Mouse (Mus musculus) embryonic facial prominence, embryonic 11.5 days (tissue): ENCODE data around the gene Dok4. TPM values are rescaled to one million over a fixed set of nuclear protein-coding genes. Genes with fewer than 3 reads are reported as not detected.

Source experiments
- ATAC-seq: fragments of 200-750 bp; cut with Nextera tagmentation; replicated peaks from 2 replicates; pipeline ENCODE4 v1.8.0; 2017; ENCODE audit warnings: low read depth; ENCODE audit not compliant: insufficient number of reproducible peaks, low FRiP score, low TSS enrichment
- DNase-seq: peaks from one replicate; pipeline ENCODE4 v3.0.0-alpha.2; 2015; ENCODE audit warnings: low spot score
- H3K27ac ChIP-seq: fragments of 300-500 bp; sonication (generic); replicated peaks from 2 replicates; pipeline ENCODE4 v1.5.1; 2014; ENCODE audit warnings: mild to moderate bottlenecking, low read depth, low read length, control low read depth
- H3K27me3 ChIP-seq: fragments of 300-500 bp; sonication (generic); 2 replicates; pipeline ENCODE4 v1.6.1; 2014; ENCODE audit warnings: mild to moderate bottlenecking, low read length, moderate library complexity, mixed read lengths; ENCODE audit not compliant: control insufficient read depth, insufficient read depth
- H3K36me3 ChIP-seq: fragments of 300-500 bp; sonication (generic); replicated peaks from 2 replicates; pipeline ENCODE4 v1.6.1; 2014; ENCODE audit warnings: low read depth, mild to moderate bottlenecking, low read length, moderate library complexity, mixed read lengths; ENCODE audit not compliant: control insufficient read depth, insufficient read depth
- H3K4me1 ChIP-seq: fragments of 300-500 bp; sonication (generic); 2 replicates; pipeline ENCODE4 v1.6.1; 2014; ENCODE audit warnings: low read length, mixed read lengths; ENCODE audit not compliant: control insufficient read depth, insufficient read depth
- H3K4me2 ChIP-seq: fragments of 300-500 bp; sonication (generic); 2 replicates; pipeline ENCODE4 v1.6.1; 2014; ENCODE audit warnings: low read depth, mild to moderate bottlenecking, control low read depth, low read length, moderate library complexity
- H3K4me3 ChIP-seq: fragments of 300-500 bp; sonication (generic); 2 replicates; pipeline ENCODE4 v1.5.1; 2014; ENCODE audit warnings: low read depth, low read length, control low read depth
- H3K9ac ChIP-seq: fragments of 300-500 bp; sonication (generic); replicated peaks from 2 replicates; pipeline ENCODE4 v1.6.1; 2014; ENCODE audit warnings: mild to moderate bottlenecking, control low read depth, low read length
- H3K9me3 ChIP-seq: fragments of 300-500 bp; sonication (generic); replicated peaks from 2 replicates; pipeline ENCODE4 v1.6.1; 2016; ENCODE audit warnings: mild to moderate bottlenecking, low read length, inconsistent platforms, mixed read lengths; ENCODE audit not compliant: control insufficient read depth
- WGBS: fragments of 180-500 bp; shearing (Covaris S2); extraction: QIAGEN DNeasy Blood & Tissue Kit; methylation state at CpG from one replicate; pipeline ENCODE4 v1.1.7; 2014; 5-methylcytosine and 5-hydroxymethylcytosine counted together
- polyA plus RNA-seq: library from polyadenylated mRNA; unstranded; fragments of >200 nt; fragmentation: Nextera tagmentation; extraction: Ambion mirVana; gene quantifications from 2 replicates; pipeline ENCODE4 v1.2.1, GENCODE M21; 2014

The Dok4 gene
- 11.6 and 11.9 TPM in 2 replicates for polyA plus RNA-seq

- H3K9me3 ChIP-seq, result no peaks in the 10 kb centered on the region
- peak within 1 kb of the TSS; percentile 63 for H3K9ac ChIP-seq
- no peaks in the 10 kb centered on the region for H3K36me3 ChIP-seq
- peaks cover 4% of the 10 kb centered on the region for H3K4me1 ChIP-seq
- ATAC-seq (peak; percentile 66), DNase-seq (peak; percentile 87)
- peak within 1 kb of the TSS; percentile 70 for H3K4me3 ChIP-seq
- peaks cover 7% of the 10 kb centered on the region for H3K27me3 ChIP-seq
- WGBS, result 2% methylated on average over 31 of the region's 37 CpGs
- H3K4me2 ChIP-seq, result peak within 1 kb of the TSS; percentile 92
- no peak within 1 kb of the TSS for H3K27ac ChIP-seq
These were observed at the start of gene Dok4 for GRCm38 (mm10) chr8:94876197-94876730. Gene Dok4 (minus strand): TSS chr8:94876330.

DNA sequence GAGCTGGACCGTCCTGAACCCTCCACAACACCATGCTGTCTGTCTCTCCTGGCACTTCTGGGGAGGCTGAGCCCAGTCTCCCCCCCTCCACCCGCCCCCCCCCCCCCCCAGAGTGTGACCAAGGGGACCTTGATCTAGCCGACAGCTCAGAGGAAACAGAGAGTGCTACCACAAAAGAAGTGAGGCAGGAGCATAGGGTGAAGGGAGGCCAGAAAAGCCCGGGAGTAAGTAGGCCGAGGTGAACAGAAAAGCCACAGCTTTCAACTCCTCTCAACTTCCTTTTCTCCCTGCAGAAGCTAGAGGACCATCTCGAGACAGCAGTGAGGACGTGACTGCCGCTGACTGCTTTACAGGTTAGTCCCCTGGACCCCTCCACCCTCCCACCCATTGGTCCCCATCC lies 47.3 kb upstream of the Dok4 start, which contains the start of gene Adgrg5:
Gene Adgrg5, plus strand, starts transcription at position 290 of the 400 bp plus-strand sequence.
- Histone ChIP-seq H3K36me3 (no peaks in the 10 kb centered on the region), H3K27me3 (no peaks in the 10 kb centered on the region), H3K27ac (no peak within 1 kb of the TSS), H3K9me3 (no peaks in the 10 kb centered on the region), H3K4me1 (no peaks in the 10 kb centered on the region), H3K4me2 (no peak within 1 kb of the TSS), H3K9ac (no peak within 1 kb of the TSS), H3K4me3 (no peak within 1 kb of the TSS)
- ATAC-seq (no peak), DNase-seq (no peak)
- WGBS, result 46% methylated on average over 8 of the region's 8 CpGs

GRCm38 (mm10) chr8:94922602-94923001 lies 46.5 kb upstream of the Dok4 start:
- no peaks in the 10 kb centered on the region for H3K36me3 ChIP-seq
- H3K9me3 ChIP-seq, result no peaks in the 10 kb centered on the region
- H3K27me3 ChIP-seq, result no peaks in the 10 kb centered on the region
- no peak for ATAC-seq
- no peaks in the 10 kb centered on the region for H3K4me1 ChIP-seq
- no peak overlapping the region for H3K4me2 ChIP-seq
- no peak for DNase-seq
- WGBS, result 39% methylated on average over 8 of the region's 8 CpGs
- no peak overlapping the region for H3K9ac ChIP-seq
- no peak overlapping the region for H3K27ac ChIP-seq
- H3K4me3 ChIP-seq, result no peak overlapping the region

GRCm38 (mm10) chr8:94922176-94922575 lies 46.0 kb upstream of the Dok4 start:
- 65% methylated on average over 6 of the region's 6 CpGs for WGBS
- no peaks in the 10 kb centered on the region for H3K9me3 ChIP-seq
- no peak overlapping the region for H3K4me3 ChIP-seq
- no peaks in the 10 kb centered on the region for H3K36me3 ChIP-seq
- H3K4me2 ChIP-seq, result no peak overlapping the region
- H3K4me1 ChIP-seq, result no peaks in the 10 kb centered on the region
- DNase-seq (no peak), ATAC-seq (no peak)
- H3K9ac ChIP-seq, result no peak overlapping the region
- H3K27me3 ChIP-seq, result no peaks in the 10 kb centered on the region
- no peak overlapping the region for H3K27ac ChIP-seq

DNA sequence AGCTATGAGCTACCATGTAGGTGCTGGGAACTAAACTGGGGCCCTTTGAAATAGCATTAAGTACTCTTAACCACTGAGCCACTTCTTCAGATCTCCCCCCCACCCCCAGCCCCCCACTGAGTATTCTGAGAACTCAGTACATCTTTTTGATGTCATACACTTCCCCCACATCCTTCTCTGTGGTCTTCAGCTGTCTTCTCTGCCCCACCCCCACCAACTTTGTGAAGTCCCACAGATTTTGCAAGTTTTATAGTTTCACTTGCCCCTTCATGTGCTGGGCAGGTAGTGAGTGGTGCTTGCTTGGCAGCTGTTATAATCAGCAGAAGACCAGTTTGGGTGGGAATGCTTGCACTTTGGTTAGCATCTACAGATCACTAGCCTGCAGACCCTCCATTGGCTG lies 43.1 kb upstream of the Dok4 start:
- Histone ChIP-seq H3K9ac (no peak overlapping the region), H3K4me2 (no peak overlapping the region), H3K27me3 (no peaks in the 10 kb centered on the region), H3K9me3 (no peaks in the 10 kb centered on the region), H3K27ac (no peak overlapping the region), H3K4me3 (no peak overlapping the region), H3K36me3 (no peaks in the 10 kb centered on the region), H3K4me1 (peaks cover 2% of the 10 kb centered on the region)
- no peak for DNase-seq
- ATAC-seq, result no peak

DNA sequence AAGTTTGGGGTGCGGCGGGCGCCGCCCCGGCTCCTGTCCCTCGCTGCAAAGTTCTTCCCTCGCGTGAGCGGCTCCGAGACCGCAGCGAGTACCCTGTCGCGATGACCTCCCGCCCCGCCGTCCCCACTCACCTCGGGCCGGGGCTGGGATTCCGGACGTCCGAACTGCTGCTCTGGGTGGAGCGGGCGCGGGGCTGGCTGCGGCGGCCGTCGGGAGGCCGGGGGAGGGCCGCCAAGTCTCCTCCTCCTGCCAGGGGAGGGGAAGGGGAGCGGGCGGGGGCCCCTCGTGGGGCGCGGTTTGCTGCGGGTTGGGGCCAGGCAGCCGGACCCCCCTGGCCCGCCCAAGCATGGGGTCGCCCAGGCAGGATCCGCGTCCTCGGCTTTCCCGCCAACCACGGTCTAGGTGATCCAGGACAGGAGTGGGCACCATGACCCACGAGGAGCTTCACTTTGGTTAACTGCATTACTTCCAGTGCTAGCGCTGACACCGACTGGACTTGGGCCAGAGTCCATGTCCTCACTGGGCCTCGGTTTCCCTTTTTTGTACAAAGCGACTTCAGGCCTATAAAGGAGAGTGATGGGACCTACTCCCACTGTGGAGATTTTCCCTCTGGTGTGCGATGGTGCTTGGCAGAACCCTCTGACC lies 41.8 kb upstream of the Dok4 start, which contains the start of gene Ccdc102a:
Gene Ccdc102a, minus strand, starts transcription at position 248 of the 645 bp plus-strand sequence.
- Histone ChIP-seq H3K4me1 (peaks cover 2% of the 10 kb centered on the region), H3K27me3 (peaks cover 2% of the 10 kb centered on the region; the same call in 1 of the 2 replicates), H3K4me2 (peak within 1 kb of the TSS; percentile 88), H3K9ac (peak within 1 kb of the TSS; percentile 89), H3K27ac (peak within 1 kb of the TSS; percentile 68), H3K9me3 (no peaks in the 10 kb centered on the region), H3K36me3 (no peaks in the 10 kb centered on the region), H3K4me3 (peak within 1 kb of the TSS; percentile 68)
- DNase-seq (peak; percentile 58), ATAC-seq (peak; percentile 24)
- 4% methylated on average over 48 of the region's 51 CpGs for WGBS

- Histone ChIP-seq H3K4me1 (peaks cover 2% of the 10 kb centered on the region), H3K4me3 (peak overlapping the region; percentile 68), H3K27ac (peak overlapping the region; percentile 68), H3K36me3 (no peaks in the 10 kb centered on the region), H3K9me3 (no peaks in the 10 kb centered on the region), H3K9ac (peak overlapping the region; percentile 89), H3K27me3 (peaks cover 4% of the 10 kb centered on the region; the same call in 1 of the 2 replicates), H3K4me2 (peak overlapping the region; percentile 88)
- peak; percentile 93 for ATAC-seq
- peak; percentile 99 for DNase-seq
- WGBS, result under 1% methylated on average over 21 of the region's 27 CpGs
These were observed 41.2 kb upstream of the Dok4 start for GRCm38 (mm10) chr8:94917352-94917751.

DNA sequence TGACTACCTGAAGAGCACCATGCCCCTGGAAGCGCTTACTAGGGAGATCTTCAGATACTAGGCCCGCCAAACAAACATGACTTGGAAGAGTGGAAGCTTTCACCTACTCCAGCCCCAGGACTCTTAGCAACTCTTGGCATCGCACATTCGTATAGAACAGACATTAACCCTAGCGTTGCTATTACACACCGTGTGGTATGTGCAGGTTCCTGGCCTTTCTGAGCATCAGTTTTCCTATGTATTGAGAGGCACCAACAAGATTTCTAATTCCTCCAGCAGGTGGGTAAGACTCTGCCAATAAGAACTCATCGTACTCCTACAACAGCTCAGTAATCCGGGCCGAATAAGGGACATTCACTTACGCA lies 40.8 kb upstream of the Dok4 start:
- Histone ChIP-seq H3K36me3 (no peaks in the 10 kb centered on the region; the same call in 1 of the 2 replicates), H3K9me3 (no peaks in the 10 kb centered on the region), H3K4me3 (peak overlapping the region; percentile 68), H3K9ac (peak overlapping the region; percentile 89), H3K27me3 (peaks cover 4% of the 10 kb centered on the region; the same call in 1 of the 2 replicates), H3K27ac (no peak overlapping the region), H3K4me1 (peaks cover 2% of the 10 kb centered on the region), H3K4me2 (peak overlapping the region; percentile 88)
- ATAC-seq (0 out of 2 replicates have a peak, but pooled peaks have one; percentile 0), DNase-seq (no peak)
- WGBS, result 7% methylated on average over 10 of the region's 10 CpGs
